ENCODE assay signal across 30 mouse cellular contexts in the genomic region with DNA sequence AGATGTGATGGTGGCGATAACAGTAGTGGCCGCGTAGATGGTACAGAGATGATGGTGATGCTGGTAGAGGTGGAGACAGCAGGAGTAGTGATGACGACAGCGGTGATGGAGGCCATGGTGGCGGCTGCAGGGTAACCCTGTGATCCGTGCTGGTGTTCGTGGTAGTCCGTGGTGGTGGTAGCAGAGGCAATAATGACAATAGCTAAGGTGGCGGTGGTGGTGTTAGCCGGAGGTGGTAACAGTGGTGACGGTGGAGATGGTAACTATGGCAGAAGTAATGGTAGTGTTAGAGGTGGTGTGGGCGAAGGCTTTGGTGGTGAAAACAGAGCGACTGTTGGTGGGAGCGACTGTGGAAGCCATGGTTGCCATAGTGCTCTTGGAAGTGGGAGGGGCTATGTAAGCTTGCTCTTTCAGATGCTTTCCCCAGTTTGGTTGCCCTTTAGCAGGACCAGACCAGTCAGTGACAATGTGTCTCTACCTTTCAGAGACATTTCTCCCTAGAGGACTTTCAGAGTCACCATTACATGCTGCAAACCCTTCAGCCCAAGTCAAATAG.
DNase-seq lines count a peak whose midpoint lies in the region; ATAC-seq and TF ChIP-seq lines count a peak whose summit lies in the region.
"Had no signal": no experiment of that assay in that cellular context is flagged by ENCODE, and none has a peak within 500 bp of the region (broad histone marks: within the 10 kb centered on the region; RNA-seq: fewer than 3 reads in every experiment).

No protein-coding gene starts in this region.

- peaks cover 50% of the 10 kb centered on the region for H3K4me1 ChIP-seq in midbrain, embryonic 10.5 days
- peaks cover 16% of the 10 kb centered on the region for H3K4me1 ChIP-seq in midbrain, embryonic 15.5 days
- H3K4me1 ChIP-seq in ES-E14 (ENCODE audit: control insufficient read depth in 2 of 2, insufficient read depth in 2 of 2, low read length in 2 of 2, poor library complexity in 1 of 2): peaks cover 0 to 13% of the 10 kb centered on the region in 2 experiments; a peak in 1 of 4 replicates
- H3K4me1 ChIP-seq: heart, embryonic 12.5 days; heart, embryonic 15.5 days had no signal

- H3K36me3 ChIP-seq in midbrain, embryonic 10.5 days: no peaks in the 10 kb centered on the region
- H3K36me3 ChIP-seq in midbrain, embryonic 15.5 days (replicated peaks): no peaks in the 10 kb centered on the region
- H3K36me3 ChIP-seq in ES-E14 (ENCODE audit: control insufficient read depth, insufficient read depth, low read length, poor library complexity, severe bottlenecking): no peaks in the 10 kb centered on the region
- H3K36me3 ChIP-seq: embryonic facial prominence, embryonic 12.5 days; embryonic facial prominence, embryonic 15.5 days; heart, embryonic 12.5 days; heart, embryonic 15.5 days; hindbrain, embryonic 10.5 days; hindbrain, embryonic 13.5 days; intestine, embryonic 15.5 days had no signal

- no peak overlapping the region for H3K4me2 ChIP-seq in midbrain, embryonic 15.5 days
- H3K4me2 ChIP-seq: embryonic facial prominence, embryonic 12.5 days; embryonic facial prominence, embryonic 15.5 days; heart, embryonic 12.5 days; heart, embryonic 15.5 days; hindbrain, embryonic 13.5 days; intestine, embryonic 15.5 days had no signal

- DNase-seq in heart, adult 11 months: peak; percentile 62
- no peak for DNase-seq in heart, adult 18-20 months
- DNase-seq in midbrain, embryonic 10.5 days (ENCODE audit: low spot score): no peak
- DNase-seq in ES-E14 (ENCODE audit: low read depth, low spot score) (no peak), ZHBTc4 (ENCODE audit: low read depth, low spot score) (peak; percentile 68)
- no peak for DNase-seq in embryo, embryonic 11 days
- DNase-seq in adrenal gland, adult (ENCODE audit: inconsistent age in 2 of 2, low spot score in 1 of 2): no peak
- DNase-seq: adrenal gland, postnatal 10 days; adrenal gland, postnatal 36 days; cerebellum, adult 18-20 months; cerebellum, adult 9-10 months; cerebellum, postnatal 14 days; forebrain, postnatal 0 days; gastrocnemius, adult 2 months; gastrocnemius, postnatal 14 days; heart, adult 2 months; heart, postnatal 10 days; heart, postnatal 36 days had no signal

- H3K9ac ChIP-seq in midbrain, embryonic 15.5 days: no peak overlapping the region
- no peak overlapping the region for H3K9ac ChIP-seq in ES-E14 (ENCODE audit: insufficient read depth, low read depth, low read length, poor library complexity, severe bottlenecking)
- H3K9ac ChIP-seq: embryonic facial prominence, embryonic 12.5 days; embryonic facial prominence, embryonic 15.5 days; forebrain, postnatal 0 days; heart, embryonic 12.5 days; heart, embryonic 15.5 days; hindbrain, embryonic 13.5 days; intestine, embryonic 15.5 days had no signal

- WGBS in midbrain, embryonic 10.5 days: 96% methylated on average over 15 of the region's 15 CpGs
- WGBS in midbrain, embryonic 15.5 days: 97% methylated on average over 15 of the region's 15 CpGs

- no peak for ATAC-seq in midbrain, embryonic 15.5 days (replicated peaks)
- ATAC-seq: activated CD4-positive, CD25-positive, alpha-beta regulatory T cell, adult 4 months; forebrain, embryonic 14.5 days; hindbrain, embryonic 16.5 days; intestine, embryonic 15.5 days; Patski had no signal

- in situ Hi-C loops in ES-E14 (cut with MboI; ENCODE audit: low sequenced_read_pairs in 2 of 2, unreplicated experiment in 2 of 2): no loop called here

- H3K27ac ChIP-seq in midbrain, embryonic 10.5 days (replicated peaks): peak overlapping the region; percentile 84; the same call in 1 of the 2 replicates
- H3K27ac ChIP-seq in midbrain, embryonic 15.5 days: no peak overlapping the region
- H3K27ac ChIP-seq in ES-E14 (ENCODE audit: insufficient read depth, low read depth, low read length, poor library complexity, severe bottlenecking): no peak overlapping the region
- H3K27ac ChIP-seq: embryonic facial prominence, embryonic 12.5 days; embryonic facial prominence, embryonic 15.5 days; gastrocnemius, adult 2 months; heart, adult 2 months; heart, embryonic 15.5 days; hindbrain, embryonic 10.5 days; hindbrain, embryonic 13.5 days; intestine, embryonic 15.5 days had no signal

- H3K9me3 ChIP-seq in midbrain, embryonic 10.5 days (replicated peaks): no peaks in the 10 kb centered on the region; the same call in 1 of the 2 replicates
- H3K9me3 ChIP-seq in midbrain, embryonic 15.5 days: no peaks in the 10 kb centered on the region
- no peaks in the 10 kb centered on the region for H3K9me3 ChIP-seq in ES-E14 (ENCODE audit: control insufficient read depth, insufficient read depth, low read depth, low read length)
- H3K9me3 ChIP-seq: embryonic facial prominence, embryonic 12.5 days; embryonic facial prominence, embryonic 15.5 days; heart, embryonic 12.5 days; heart, embryonic 15.5 days; hindbrain, embryonic 10.5 days; hindbrain, embryonic 13.5 days; intestine, embryonic 15.5 days had no signal

- no peak overlapping the region for H3K4me3 ChIP-seq in midbrain, embryonic 10.5 days
- H3K4me3 ChIP-seq in midbrain, embryonic 15.5 days: no peak overlapping the region
- H3K4me3 ChIP-seq in ES-E14 (ENCODE audit: insufficient read depth in 1 of 2, low read depth in 1 of 2, low read length in 2 of 2, poor library complexity in 1 of 2, severe bottlenecking in 1 of 2): peak overlapping the region; percentile 16 to 52; a peak in 2 of 4 replicates
- H3K4me3 ChIP-seq: embryonic facial prominence, embryonic 12.5 days; embryonic facial prominence, embryonic 15.5 days; gastrocnemius, adult 2 months; heart, adult 2 months; heart, embryonic 12.5 days; heart, embryonic 15.5 days; hindbrain, embryonic 10.5 days; hindbrain, embryonic 13.5 days; intestine, embryonic 15.5 days had no signal

- H3K27me3 ChIP-seq in midbrain, embryonic 10.5 days (ENCODE audit: low read depth, poor library complexity, severe bottlenecking): no peaks in the 10 kb centered on the region
- H3K27me3 ChIP-seq in midbrain, embryonic 15.5 days (replicated peaks): no peaks in the 10 kb centered on the region
- H3K27me3 ChIP-seq: embryonic facial prominence, embryonic 12.5 days; hindbrain, embryonic 13.5 days; intestine, embryonic 15.5 days; Patski had no signal

TF ChIP-seq in ES-E14, 5 proteins besides CTCF, POLR2A, EP300 and RAD21:
- TF ChIP-seq HCFC1 (IDR thresholded peaks at IDR 0.05; ENCODE audit: borderline replicate concordance, insufficient read depth, low read length): no peak
- no peak for TF ChIP-seq ZNF384 (IDR thresholded peaks at IDR 0.05; ENCODE audit: low read depth, low read length)
- TF ChIP-seq CHD2 (IDR thresholded peaks at IDR 0.05; ENCODE audit: low read depth, low read length): no peak
- TF ChIP-seq ZC3H11A (IDR thresholded peaks at IDR 0.05; ENCODE audit: borderline replicate concordance, low read depth, low read length): no peak
- no peak for TF ChIP-seq MAFK (IDR thresholded peaks at IDR 0.05; ENCODE audit: insufficient read depth, low read depth, low read length)

Comparison
In these comparisons a context has a peak if more than half of its experiments do, and no peak if none do; other contexts are left out.
1. DNase-seq: peak in heart, adult 11 months (single experiment) and ZHBTc4 (single experiment); none in heart, adult 18-20 months (0 of 2), midbrain, embryonic 10.5 days (single experiment), ES-E14 (single experiment), embryo, embryonic 11 days (single experiment) and adrenal gland, adult (0 of 2).
2. H3K4me3 ChIP-seq: peak in ES-E14 (2 of 2); none in midbrain, embryonic 10.5 days (single experiment) and midbrain, embryonic 15.5 days (single experiment).